Mouse (Mus musculus) testis, adult 2 months (tissue): ENCODE results near the gene Ubox5. TPM values are rescaled to one million over a fixed set of nuclear protein-coding genes. Genes with fewer than 3 reads are reported as not detected.
"Not testable (repeated sequence)": the region's sequence is repeated elsewhere in the genome, so short reads cannot be mapped to it uniquely, and the experiment has no call there.

ENCODE experiments used
- H3K27ac ChIP-seq: fragments of 200-500 bp; 2 replicates; pipeline ENCODE4 v1.5.1; 2012; ENCODE audit warnings: low read depth, low read length; ENCODE audit not compliant: control insufficient read depth, insufficient read depth
- H3K27me3 ChIP-seq: fragments of 200-500 bp; 2 replicates; pipeline ENCODE4 v1.6.1; 2012; ENCODE audit warnings: mild to moderate bottlenecking, low read length, moderate library complexity; ENCODE audit not compliant: control insufficient read depth, insufficient read depth
- H3K36me3 ChIP-seq: fragments of 200-500 bp; 2 replicates; pipeline ENCODE4 v1.6.1; 2012; ENCODE audit warnings: mild to moderate bottlenecking, low read length; ENCODE audit not compliant: control insufficient read depth, insufficient read depth
- H3K4me1 ChIP-seq: fragments of 200-500 bp; 2 replicates; pipeline ENCODE4 v1.6.1; 2012; ENCODE audit warnings: low read length; ENCODE audit not compliant: control insufficient read depth, insufficient read depth
- H3K4me3 ChIP-seq: fragments of 200-500 bp; 2 replicates; pipeline ENCODE4 v1.5.1; 2012; ENCODE audit warnings: low read depth, mild to moderate bottlenecking, low read length, moderate library complexity, mixed read lengths; ENCODE audit not compliant: control insufficient read depth
- CTCF ChIP-seq: fragments of 200-500 bp; IDR thresholded peaks from 2 replicates; pipeline ENCODE4 v1.5.1; 2012; ENCODE audit warnings: low read depth, mild to moderate bottlenecking, inconsistent platforms, low read length, moderate library complexity; ENCODE audit not compliant: control insufficient read depth, insufficient read depth, insufficient replicate concordance
- POLR2A ChIP-seq: fragments of 200-500 bp; IDR thresholded peaks from 2 replicates; pipeline ENCODE4 v1.6.1; 2012; ENCODE audit warnings: low read depth, mild to moderate bottlenecking, inconsistent platforms, low read length, moderate library complexity; ENCODE audit not compliant: control insufficient read depth
- polyA plus RNA-seq: library from polyadenylated mRNA; depleted of rRNA; stranded (reverse); fragments of >200 nt; gene quantifications from 2 replicates; pipeline ENCODE4 v1.2.3, GENCODE M21; 2012

The Ubox5 gene
- polyA plus RNA-seq, 1 experiment, result 7.7 TPM

DNA sequence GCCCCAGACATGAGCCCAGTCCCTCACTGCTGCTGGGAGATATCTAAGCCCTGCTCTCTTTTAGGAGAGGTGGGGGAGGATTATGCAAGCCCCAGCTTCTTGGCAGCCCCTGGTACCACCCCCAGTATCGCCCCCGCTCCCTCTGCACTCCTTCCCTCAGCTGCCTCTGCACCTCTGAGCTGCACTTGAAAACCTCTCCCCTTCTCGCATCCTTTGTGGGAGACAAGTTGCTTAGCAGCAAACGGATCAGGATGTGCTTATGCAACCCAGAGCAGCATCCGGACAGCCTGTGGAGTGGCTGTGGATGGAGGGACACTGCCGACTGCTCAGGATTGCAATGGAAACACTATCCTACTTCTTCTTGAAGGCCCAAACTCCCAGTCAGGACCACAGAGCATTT is 27.7 kb upstream of the Ubox5 start:
- Histone ChIP-seq H3K4me1 (no peaks in the 10 kb centered on the region), H3K4me3 (no peak overlapping the region), H3K36me3 (no peaks in the 10 kb centered on the region; the same call in 1 of the 2 replicates), H3K27ac (no peak overlapping the region), H3K27me3 (no peaks in the 10 kb centered on the region)
- TF ChIP-seq POLR2A (no peak), CTCF (no peak)

- Histone ChIP-seq H3K36me3 (no peaks in the 10 kb centered on the region; the same call in 1 of the 2 replicates), H3K27ac (no peak overlapping the region), H3K4me3 (no peak overlapping the region), H3K27me3 (no peaks in the 10 kb centered on the region), H3K4me1 (no peaks in the 10 kb centered on the region)
- TF ChIP-seq CTCF (no peak), POLR2A (no peak)
These were observed 26.7 kb upstream of the Ubox5 start for GRCm38 (mm10) chr2:130656536-130656935.

DNA sequence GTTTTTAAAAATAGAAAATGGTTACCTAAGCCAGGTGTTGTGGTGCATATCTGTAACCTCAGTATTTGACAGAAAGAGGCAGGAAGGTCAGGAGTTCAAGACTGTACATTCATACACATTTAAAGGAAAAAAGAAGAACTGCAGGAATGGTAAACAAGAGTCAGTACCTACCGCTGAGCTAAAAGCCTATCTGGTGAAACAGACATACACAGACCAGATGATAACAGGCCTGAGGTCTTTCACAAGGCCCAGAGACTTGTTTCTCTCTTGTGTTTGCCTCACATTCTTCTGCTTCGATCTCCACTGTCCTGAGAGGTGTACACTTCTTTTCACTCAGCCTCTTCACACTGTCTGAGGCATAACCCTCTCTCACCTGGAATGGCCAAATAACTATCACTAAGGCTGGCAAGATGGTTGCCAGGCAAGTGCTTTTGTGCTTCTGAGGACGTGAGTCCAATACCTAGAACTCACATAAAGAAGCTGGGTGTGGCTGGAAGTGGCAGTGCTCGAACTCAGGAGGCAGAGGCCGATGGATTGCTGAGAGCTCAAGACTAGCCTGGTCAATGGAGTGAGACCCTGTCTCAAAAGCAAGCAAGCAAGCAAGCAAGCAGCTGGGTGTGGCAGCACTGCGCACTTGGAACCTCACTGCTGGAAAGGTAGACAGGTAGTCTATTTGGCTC is 26.0 kb upstream of the Ubox5 start:
- Histone ChIP-seq H3K4me3 (no peak overlapping the region), H3K27me3 (no peaks in the 10 kb centered on the region), H3K36me3 (no peaks in the 10 kb centered on the region; the same call in 1 of the 2 replicates), H3K27ac (no peak overlapping the region), H3K4me1 (no peaks in the 10 kb centered on the region)
- TF ChIP-seq CTCF, result no peak
- TF ChIP-seq POLR2A, result no peak

DNA sequence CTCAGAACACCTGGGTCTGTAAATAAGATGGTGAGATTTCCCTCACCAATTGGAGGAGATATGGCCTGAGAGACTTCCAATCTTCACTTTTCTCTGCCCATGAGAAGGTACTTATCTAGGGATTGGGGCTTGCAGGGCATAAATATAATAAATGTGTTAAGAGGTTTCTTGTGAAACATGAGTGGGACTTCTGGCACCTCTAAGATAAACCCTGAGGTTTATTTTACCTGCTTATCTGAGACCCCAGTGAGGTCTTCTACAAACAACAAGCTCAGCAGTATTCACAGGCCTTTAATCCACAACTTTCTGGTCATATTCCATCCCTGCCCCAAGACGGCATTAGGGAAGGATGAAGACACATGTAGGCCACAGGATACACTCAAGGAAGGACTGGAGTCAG is 23.9 kb upstream of the Ubox5 start:
- Histone ChIP-seq H3K4me1 (no peaks in the 10 kb centered on the region), H3K27ac (no peak overlapping the region), H3K4me3 (no peak overlapping the region), H3K27me3 (no peaks in the 10 kb centered on the region), H3K36me3 (no peaks in the 10 kb centered on the region; the same call in 1 of the 2 replicates)
- TF ChIP-seq CTCF (no peak), POLR2A (no peak)

DNA sequence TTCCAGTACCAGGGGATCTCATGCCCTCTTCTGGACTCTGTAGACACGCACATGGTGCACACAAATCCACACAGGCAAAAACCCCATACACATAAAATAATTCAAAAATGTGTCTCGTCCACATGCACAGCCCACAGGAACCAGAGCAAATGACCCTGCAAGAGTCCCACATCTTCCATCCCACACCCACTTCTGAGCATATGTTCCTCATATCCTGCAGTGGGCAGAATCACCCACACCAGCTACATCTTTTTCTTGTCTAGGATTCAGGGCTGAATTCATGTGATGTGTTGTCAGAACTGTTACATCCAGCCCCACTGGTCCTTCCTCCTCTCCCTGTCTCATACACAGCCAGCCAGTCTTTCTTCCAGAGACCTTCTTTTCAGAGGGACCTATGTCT is 23.5 kb upstream of the Ubox5 start:
- TF ChIP-seq POLR2A (no peak), CTCF (no peak)
- H3K36me3 ChIP-seq, result no peaks in the 10 kb centered on the region

DNA sequence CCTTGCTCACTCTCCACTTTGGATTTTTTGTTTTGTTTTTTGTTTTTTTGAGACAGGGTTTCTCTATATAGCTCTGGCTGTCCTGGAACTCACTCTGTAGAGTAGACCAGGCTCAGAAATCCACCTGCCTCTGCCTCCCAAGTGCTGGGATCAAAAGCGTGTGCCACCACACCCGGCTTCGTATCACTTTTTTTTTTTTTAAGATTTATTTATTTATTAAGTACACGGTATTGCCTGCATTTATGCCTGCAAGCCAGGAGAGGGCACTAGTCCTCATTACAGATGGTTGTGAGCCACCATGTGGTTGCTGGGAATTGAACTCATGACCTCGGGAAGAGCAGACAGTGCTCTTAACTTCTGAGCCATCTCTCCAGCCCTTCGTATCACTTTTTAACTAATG is 19.2 kb upstream of the Ubox5 start:
- not testable (repeated sequence) for H3K36me3 ChIP-seq, H3K4me1 ChIP-seq, H3K4me3 ChIP-seq, H3K27ac ChIP-seq, H3K27me3 ChIP-seq

More for the DNA sequence above, 23.5 kb upstream of the Ubox5 start:
- H3K4me1 ChIP-seq, result no peaks in the 10 kb centered on the region
- no peak overlapping the region for H3K27ac ChIP-seq
- no peaks in the 10 kb centered on the region for H3K27me3 ChIP-seq
- H3K4me3 ChIP-seq, result no peak overlapping the region

- Histone ChIP-seq H3K27ac (no peak overlapping the region), H3K4me1 (peaks cover 9% of the 10 kb centered on the region), H3K36me3 (no peaks in the 10 kb centered on the region), H3K4me3 (no peak overlapping the region), H3K27me3 (no peaks in the 10 kb centered on the region)
- TF ChIP-seq CTCF (no peak), POLR2A (no peak)
These were observed 15.4 kb upstream of the Ubox5 start for GRCm38 (mm10) chr2:130645198-130645597.
